Mouse (Mus musculus) olfactory bulb, adult 2 months (tissue): Measurements from ENCODE around the gene Wnt8b.

Source experiments
- CTCF ChIP-seq: fragments of 200-500 bp; IDR thresholded peaks from 2 replicates; pipeline ENCODE4 v1.5.1; 2012; ENCODE audit warnings: low read depth, mild to moderate bottlenecking, low read length, moderate library complexity; ENCODE audit not compliant: insufficient read depth
- POLR2A ChIP-seq: fragments of 200-500 bp; IDR thresholded peaks from 2 replicates; pipeline ENCODE4 v1.6.1; 2012; ENCODE audit warnings: mild to moderate bottlenecking, low read depth, low read length, moderate library complexity; ENCODE audit not compliant: insufficient read depth

DNA sequence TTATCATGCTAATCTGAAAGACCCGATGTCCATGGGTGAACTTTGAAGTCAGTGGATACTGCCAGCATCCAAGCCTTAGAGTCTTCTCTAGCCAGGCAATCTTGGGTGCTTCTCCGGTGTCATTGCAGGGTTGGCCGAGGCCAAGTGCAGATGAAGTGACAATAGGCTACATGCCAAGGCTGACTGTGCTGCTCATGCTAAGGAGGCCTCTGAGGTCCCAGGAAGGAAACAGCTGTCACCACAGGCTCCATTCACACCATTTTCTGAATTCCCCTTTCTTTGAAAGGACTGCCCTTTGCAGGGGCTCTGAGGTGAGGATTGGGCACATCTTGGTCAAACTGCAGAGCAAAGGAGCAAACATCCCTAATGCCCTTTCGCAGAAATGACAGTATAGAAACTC, 9.5 kb downstream of the Wnt8b start:
- TF ChIP-seq POLR2A = no peak
- no peak for TF ChIP-seq CTCF
